Mouse (Mus musculus) gastrocnemius, postnatal 10 days (tissue): ENCODE data around the gene Naa38. TPM values are rescaled to one million over a fixed set of nuclear protein-coding genes. Genes with fewer than 3 reads are reported as not detected.

ENCODE experiments used
- DNase-seq: peaks from one replicate; pipeline ENCODE4 v3.0.0; 2021; ENCODE audit warnings: mixed read lengths
- total RNA-seq, 2 experiments: library from RNA; stranded (reverse); gene quantifications; 2 replicates each; pipeline ENCODE4 v1.2.3; 2021

Gene Naa38
- total RNA-seq, 2 experiments from 2014 or later = 83.8 to 94.5 TPM

GRCm38 (mm10) chr11:69413221-69414181 is 18.2 kb downstream of the Naa38 start, which contains the start of gene Kdm6b:
Kdm6b (minus strand) TSS chr11:69413675.
- peak; percentile 16 for DNase-seq

GRCm38 (mm10) chr11:69414421-69415326 is 19.4 kb downstream of the Naa38 start:
- no peak for DNase-seq

- peak; percentile 77 for DNase-seq
These were observed 20.0 kb downstream of the Naa38 start for GRCm38 (mm10) chr11:69415327-69415667.

- DNase-seq = peak; percentile 57
These were observed 20.6 kb downstream of the Naa38 start for GRCm38 (mm10) chr11:69415668-69416451.

- no peak for DNase-seq
These were observed 21.2 kb downstream of the Naa38 start for GRCm38 (mm10) chr11:69416509-69416908.

GRCm38 (mm10) chr11:69416921-69417448 is 21.7 kb downstream of the Naa38 start:
- DNase-seq = no peak

- peak; percentile 98 for DNase-seq
These were observed 22.4 kb downstream of the Naa38 start for GRCm38 (mm10) chr11:69417449-69418384.

- peak; percentile 87 for DNase-seq
These were observed 23.5 kb downstream of the Naa38 start for GRCm38 (mm10) chr11:69418481-69419442.

- DNase-seq = no peak
These were observed 24.1 kb downstream of the Naa38 start for GRCm38 (mm10) chr11:69419443-69419812.

- peak; percentile 55 for DNase-seq
These were observed 24.7 kb downstream of the Naa38 start for GRCm38 (mm10) chr11:69419813-69420553.

- no peak for DNase-seq
These were observed 25.3 kb downstream of the Naa38 start for GRCm38 (mm10) chr11:69420554-69421000.

GRCm38 (mm10) chr11:69421131-69421977 is 26.1 kb downstream of the Naa38 start:
- DNase-seq = no peak

GRCm38 (mm10) chr11:69422842-69423241 is 27.6 kb downstream of the Naa38 start:
- DNase-seq = no peak

- no peak for DNase-seq
These were observed 28.6 kb downstream of the Naa38 start for GRCm38 (mm10) chr11:69423885-69424284.

GRCm38 (mm10) chr11:69426246-69426645 is 31.0 kb downstream of the Naa38 start:
- DNase-seq = no peak

- no peak for DNase-seq
These were observed 33.5 kb downstream of the Naa38 start for GRCm38 (mm10) chr11:69428751-69429150.

GRCm38 (mm10) chr11:69429313-69429712 is 34.0 kb downstream of the Naa38 start:
- no peak for DNase-seq

- no peak for DNase-seq
These were observed 35.3 kb downstream of the Naa38 start for GRCm38 (mm10) chr11:69430631-69431030.
